Mouse (Mus musculus): ENCODE measurements around the gene Tssk3.

The Tssk3 gene

DNA sequence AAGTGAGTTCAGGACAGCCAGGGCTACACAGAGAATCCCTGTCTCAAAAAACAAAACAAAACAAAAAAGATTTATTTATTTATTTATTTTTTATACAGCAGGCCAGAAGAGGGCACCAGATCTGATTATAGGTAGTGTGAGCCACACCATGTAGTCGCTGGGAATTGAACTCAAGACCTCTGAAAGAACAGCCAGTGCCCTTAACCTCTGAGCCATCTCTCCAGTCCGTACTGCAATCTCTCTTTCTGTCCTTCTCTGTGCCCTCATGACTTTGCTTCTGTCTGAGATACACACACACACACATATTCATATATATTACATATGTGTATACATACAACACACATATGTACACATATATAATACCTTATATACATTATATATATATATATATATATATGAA, 40.0 kb downstream of the Tssk3 start:
- DNase-seq (ENCODE audit: low read depth, low spot score) = peak; percentile 39

- DNase-seq (ENCODE audit: low read depth, low spot score) = no peak
Observed at GRCm38 (mm10) chr4:129448713-129449112, 42.1 kb downstream of the Tssk3 start.

- no peak for DNase-seq (ENCODE audit: low read depth, low spot score)
Observed at GRCm38 (mm10) chr4:129447778-129448563, 42.9 kb downstream of the Tssk3 start.

DNA sequence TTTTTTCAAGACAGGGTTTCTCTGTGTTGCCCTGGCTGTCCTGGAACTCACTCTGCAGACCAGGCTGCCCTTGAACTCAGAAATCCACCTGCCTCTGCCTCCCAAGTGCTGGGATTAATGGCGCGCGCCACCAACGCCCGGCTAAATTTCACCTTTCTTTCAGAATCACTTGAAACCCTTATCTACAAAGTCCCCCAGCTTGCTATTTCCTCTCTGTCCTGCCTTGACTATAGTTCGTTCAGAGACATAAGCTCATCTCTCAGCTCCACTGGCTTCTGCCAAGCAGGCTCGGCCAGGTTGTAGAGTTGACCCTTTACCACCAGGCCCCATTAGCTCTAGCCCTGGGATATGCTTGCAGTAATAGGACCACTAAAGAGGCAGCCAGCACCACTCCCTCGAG, 43.5 kb downstream of the Tssk3 start:
- DNase-seq (ENCODE audit: low read depth, low spot score) = no peak

DNA sequence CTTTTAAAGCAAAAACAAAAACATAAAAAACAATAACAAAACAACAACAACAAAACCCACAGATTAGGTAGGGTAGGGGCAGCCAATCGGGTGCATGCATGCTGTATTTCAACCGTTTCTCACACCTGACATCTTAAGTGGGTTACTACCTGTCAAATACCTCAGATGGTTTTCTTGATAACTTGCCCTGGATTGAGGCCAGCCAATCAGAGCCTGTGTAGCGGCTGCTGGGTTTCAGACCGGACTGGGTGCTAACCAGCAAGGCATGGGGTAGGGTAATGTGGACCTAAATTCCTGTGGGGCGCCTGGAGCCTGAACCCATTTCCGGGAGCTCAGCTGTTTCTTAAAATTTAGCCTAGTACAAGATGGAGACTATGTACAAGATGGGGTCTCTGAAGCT, 49.7 kb downstream of the Tssk3 start:
- DNase-seq (ENCODE audit: low read depth, low spot score) = no peak

DNA sequence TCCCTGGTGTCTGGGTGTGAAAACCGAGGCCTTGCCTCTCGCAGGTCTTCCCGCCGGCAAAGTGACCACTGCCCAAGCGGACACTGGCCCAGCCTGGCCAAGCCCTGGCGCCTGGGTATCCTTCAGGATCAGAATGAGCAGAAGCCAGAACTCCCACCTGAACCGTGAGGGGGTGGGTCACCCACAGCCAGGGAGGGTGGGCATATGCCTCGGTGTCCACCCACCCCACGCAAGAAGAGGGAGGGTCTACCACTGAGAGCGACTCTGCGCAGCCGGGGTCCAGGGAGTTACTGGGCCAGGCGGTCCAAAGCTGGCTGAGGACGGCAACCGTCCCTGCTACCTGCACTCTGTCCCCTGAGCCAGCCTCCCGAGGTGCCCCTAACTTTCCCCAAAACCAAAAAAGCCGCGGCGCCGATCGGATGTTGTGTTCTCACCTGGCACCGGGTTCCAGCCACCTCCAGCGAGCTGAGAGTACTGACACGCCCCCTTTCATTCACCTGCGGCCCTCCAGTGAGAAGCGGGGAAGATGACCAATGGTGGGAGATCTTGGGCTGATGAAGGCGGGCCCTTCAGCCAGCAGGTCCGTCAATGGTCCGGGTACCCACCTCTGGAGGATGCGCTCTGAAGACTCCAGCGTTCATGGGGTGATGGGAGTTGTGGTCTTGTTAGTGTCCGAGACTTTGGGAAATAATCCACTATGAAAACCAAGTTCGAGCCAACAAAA, 50.3 kb downstream of the Tssk3 start, which contains the start of gene Zbtb8b:
Gene Zbtb8b, minus strand, starts transcription at position 514 of the 724 bp plus-strand sequence.
- DNase-seq (ENCODE audit: low read depth, low spot score) = peak; percentile 94

Measured in ZHBTc4 (cell line).